Mouse (Mus musculus): ENCODE data around the gene Dnaaf5.

Gene Dnaaf5

GRCm38 (mm10) chr5:139189726-139190125, 39.7 kb downstream of the Dnaaf5 start:
- no peak for DNase-seq (ENCODE audit: extremely low read depth, low read depth, low spot score)

DNA sequence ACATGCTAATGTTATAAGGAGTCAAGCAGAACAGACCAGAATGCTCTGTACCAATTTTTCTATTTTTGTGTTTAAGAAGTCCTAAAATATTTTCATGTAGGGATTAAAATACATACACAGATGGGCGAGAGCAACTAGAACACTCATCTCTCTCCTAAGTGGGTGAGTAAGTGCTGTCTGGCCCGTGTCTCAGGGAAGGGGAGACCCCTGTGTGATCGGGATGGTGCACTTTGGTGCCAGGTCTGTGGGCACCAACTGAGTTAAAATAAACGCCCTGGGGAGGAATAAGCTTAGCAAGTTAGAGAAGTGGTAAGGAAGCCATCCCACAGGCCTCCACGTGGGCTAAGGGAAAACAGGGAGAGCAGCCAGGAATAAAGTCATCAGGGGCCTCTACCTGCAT, 40.9 kb downstream of the Dnaaf5 start:
- no peak for DNase-seq (ENCODE audit: extremely low read depth, low read depth, low spot score)

DNA sequence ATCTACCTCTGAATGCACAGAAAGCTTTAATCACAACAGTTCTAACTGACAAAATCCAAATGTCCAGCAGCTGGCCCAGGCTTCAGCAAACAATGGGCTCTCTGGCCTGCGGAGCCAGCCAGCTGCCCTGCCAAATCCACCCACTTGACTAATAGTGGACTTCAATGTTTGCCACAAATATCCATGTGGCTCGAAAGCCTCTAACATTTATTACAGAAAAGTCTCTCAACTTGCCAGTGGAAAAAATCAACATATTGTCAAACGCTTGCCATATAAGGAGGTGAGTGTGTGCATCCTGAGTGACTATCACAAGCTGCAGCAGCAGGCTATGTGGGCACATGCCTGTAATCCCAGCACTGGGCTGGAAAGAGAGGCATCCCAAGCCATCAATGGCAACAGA, 48.8 kb downstream of the Dnaaf5 start:
- DNase-seq (ENCODE audit: extremely low read depth, low read depth, low spot score): no peak

GRCm38 (mm10) chr5:139199636-139199994, 49.6 kb downstream of the Dnaaf5 start:
- DNase-seq (ENCODE audit: extremely low read depth, low read depth, low spot score): no peak

- peak; percentile 68 for DNase-seq (ENCODE audit: extremely low read depth, low read depth, low spot score)
Measured at GRCm38 (mm10) chr5:139199995-139200769, 50.2 kb downstream of the Dnaaf5 start, which contains the start of gene Sun1. Gene Sun1 (plus strand): TSS chr5:139200637.

GRCm38 (mm10) chr5:139200770-139201569, 50.9 kb downstream of the Dnaaf5 start:
- no peak for DNase-seq (ENCODE audit: extremely low read depth, low read depth, low spot score)

DNA sequence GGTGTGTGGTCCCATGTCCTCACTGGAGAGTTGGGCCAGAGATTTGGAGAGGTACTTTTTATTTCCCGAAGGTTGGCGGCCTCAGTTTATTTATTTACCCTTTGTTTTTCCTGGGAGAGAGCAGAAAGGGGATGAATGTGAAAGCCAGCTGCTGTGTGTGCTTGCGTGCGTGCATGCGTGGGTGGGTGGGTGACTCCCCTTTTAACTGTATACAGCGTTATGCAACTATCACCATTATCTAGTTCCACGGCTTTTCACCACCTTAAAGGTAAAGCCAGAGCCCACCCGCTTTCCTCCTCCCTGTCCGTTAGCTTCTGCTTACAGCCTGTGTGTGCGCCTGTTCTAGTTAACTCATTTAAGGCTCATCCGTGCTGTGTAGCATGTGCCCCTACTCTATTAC, 52.1 kb downstream of the Dnaaf5 start:
- no peak for DNase-seq (ENCODE audit: extremely low read depth, low read depth, low spot score)

- no peak for DNase-seq (ENCODE audit: extremely low read depth, low read depth, low spot score)
Measured at GRCm38 (mm10) chr5:139203312-139203711, 53.3 kb downstream of the Dnaaf5 start.

- no peak for DNase-seq (ENCODE audit: extremely low read depth, low read depth, low spot score)
Measured at GRCm38 (mm10) chr5:139206081-139206480, 56.1 kb downstream of the Dnaaf5 start.

- DNase-seq (ENCODE audit: extremely low read depth, low read depth, low spot score): no peak
Measured at GRCm38 (mm10) chr5:139206525-139206924, 56.5 kb downstream of the Dnaaf5 start.

DNA sequence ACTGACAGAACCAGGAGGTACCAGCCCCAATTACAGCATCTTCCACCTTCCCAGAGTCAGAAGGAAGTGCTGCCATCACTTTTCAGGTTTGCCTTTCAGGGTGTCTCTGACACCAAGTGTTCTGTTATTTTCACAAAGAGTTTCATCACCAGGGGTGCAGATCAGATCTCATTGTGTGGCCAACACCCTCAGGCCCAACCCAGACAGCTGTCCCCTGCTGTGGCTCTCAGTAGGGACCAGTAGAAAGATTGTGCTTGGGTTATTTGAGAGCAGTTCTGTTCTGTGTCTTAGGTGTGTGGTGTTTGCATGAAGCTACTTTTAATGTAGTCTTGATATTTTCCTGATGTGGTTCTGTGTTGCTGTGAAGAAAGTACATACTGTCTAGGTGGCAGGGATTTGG, 58.2 kb downstream of the Dnaaf5 start:
- no peak for DNase-seq (ENCODE audit: extremely low read depth, low read depth, low spot score)

DNA sequence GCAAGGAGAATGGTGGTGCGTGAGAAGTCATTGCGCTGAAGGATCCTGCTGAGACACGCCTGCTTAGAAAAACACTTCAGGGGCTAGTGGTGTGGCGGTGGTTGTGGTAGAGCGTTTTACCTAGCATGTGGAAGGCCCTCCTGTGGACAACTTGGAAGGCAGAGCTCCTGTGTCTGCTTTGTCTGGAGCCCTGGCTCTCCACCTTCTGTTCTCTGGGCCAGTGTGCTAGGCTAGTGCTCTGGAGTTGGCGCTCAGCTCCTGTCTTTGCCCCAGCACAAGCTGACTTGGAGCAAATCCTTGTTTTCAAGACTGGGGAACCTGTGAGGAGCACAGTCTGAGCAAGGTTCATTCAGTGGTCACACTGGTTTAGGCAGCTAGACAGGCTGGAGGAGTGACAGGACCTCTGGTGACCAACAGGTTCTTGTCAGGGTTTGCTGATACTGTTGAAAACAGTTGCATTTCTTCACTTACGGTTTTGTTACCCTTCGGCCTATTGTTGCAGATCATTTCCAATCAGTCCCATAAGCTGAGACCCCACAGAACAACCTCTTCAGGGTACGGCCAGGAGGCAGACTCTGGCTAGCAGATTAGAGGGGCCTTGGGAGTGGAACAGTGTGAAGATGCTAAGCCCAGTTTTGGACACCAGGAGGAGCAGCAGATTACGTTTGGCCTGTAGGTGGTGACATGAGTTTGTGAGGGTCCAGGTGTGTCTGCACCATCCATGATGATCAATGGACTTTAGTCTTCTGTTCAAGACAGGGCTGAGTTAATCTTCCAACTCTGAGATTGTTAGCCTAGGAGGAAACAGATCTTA, 59.1 kb downstream of the Dnaaf5 start:
- DNase-seq (ENCODE audit: extremely low read depth, low read depth, low spot score): peak; percentile 79

- DNase-seq (ENCODE audit: extremely low read depth, low read depth, low spot score): no peak
Measured at GRCm38 (mm10) chr5:139209685-139210026, 59.6 kb downstream of the Dnaaf5 start.

DNA sequence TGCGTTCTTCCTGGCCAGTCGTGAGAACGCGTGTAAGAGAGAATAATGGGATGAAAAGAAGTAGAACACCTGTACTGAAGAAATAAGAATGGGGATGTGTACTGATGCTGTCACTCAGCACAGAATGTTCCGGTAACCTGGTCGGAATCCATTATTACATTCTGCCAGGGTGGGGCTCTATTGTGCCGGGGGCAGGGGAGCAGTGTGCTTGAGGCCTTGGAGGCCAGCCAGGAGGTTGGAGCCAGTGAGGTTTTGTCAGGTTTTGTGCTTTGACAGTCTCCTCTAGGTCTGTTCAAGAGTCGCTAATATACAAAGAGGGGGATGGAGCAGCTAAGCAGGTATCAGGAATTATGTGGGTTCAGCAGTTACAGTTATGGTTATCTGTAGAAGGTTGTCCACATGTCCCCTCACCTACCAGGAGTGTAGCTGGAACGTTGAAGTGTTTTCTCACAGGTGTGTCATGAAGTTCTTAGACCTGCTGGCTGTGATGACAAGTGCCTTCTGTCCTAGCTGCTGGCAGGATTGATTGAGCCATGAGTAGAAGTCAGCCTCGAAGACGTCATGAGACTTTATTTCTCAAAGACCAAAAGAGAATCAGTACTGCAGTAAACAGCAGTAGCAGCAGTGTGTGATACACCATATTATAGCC, 61.8 kb downstream of the Dnaaf5 start:
- DNase-seq (ENCODE audit: extremely low read depth, low read depth, low spot score): no peak

- no peak for DNase-seq (ENCODE audit: extremely low read depth, low read depth, low spot score)
Measured at GRCm38 (mm10) chr5:139214298-139214697, 64.3 kb downstream of the Dnaaf5 start.

DNA sequence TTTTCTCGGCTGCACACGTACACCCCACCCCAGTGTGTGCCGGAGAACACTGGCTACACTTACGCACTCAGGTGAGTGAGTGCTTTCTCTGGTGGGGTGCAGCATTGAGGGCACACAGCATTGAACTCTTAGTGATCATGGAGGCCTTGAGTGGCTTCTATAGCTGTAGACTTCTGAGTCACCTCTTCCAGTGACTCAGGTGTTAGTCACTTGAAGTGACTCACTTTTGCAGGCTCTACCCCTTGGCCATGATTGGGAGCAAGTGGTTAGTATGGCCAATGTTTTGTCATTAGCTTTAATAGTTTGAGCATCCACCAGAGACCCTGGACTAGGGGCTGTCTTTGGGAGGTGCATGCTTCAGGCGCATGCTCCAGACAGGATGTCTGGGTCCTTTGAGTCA, 65.2 kb downstream of the Dnaaf5 start:
- no peak for DNase-seq (ENCODE audit: extremely low read depth, low read depth, low spot score)

- DNase-seq (ENCODE audit: extremely low read depth, low read depth, low spot score): no peak
Measured at GRCm38 (mm10) chr5:139216121-139216520, 66.1 kb downstream of the Dnaaf5 start.

DNA sequence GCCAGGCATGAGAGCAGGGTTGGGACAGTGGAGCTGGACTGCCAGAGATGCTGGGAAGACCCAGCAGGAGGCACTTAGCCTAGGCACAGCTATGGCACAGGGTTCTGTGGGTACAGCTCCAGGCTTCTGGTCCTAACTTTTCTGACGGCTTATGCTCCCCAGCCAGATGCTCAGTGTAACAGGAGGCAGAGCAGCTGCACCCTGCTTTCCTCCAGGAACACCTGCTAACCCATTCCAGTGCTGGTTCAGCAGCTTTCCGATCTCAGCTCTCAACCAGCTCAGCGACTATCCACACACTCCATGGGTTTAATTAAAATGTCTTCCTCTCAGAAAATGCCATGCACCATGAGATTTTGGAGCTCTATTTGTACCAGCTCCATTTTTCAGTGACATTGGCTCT, 66.8 kb downstream of the Dnaaf5 start:
- DNase-seq (ENCODE audit: extremely low read depth, low read depth, low spot score): no peak

DNA sequence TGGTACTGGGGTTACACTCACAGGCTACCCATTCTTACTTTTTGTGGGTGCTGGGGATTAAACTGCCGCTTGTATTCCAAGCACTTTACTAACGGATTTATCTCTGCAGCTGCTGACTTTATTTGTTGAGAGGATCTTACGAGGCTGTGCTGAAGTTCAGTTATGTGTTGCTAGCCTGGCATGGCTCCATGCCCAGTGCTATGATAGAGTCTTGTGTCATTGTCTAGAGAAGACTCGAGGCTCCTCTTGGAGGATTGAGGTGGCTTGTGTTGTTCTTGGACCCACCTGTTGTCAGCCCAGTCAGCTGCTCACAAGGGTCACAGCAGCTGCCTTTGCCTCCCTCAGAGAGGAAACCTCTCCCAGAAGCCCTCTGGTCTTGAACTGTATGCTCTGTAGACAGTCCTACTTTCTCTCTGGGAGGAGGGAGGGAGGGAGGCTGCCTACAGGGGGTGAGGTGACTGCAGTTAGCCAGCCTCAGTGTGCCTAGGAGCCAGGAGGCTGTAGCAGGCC, 70.0 kb downstream of the Dnaaf5 start:
- no peak for DNase-seq (ENCODE audit: extremely low read depth, low read depth, low spot score)

DNA sequence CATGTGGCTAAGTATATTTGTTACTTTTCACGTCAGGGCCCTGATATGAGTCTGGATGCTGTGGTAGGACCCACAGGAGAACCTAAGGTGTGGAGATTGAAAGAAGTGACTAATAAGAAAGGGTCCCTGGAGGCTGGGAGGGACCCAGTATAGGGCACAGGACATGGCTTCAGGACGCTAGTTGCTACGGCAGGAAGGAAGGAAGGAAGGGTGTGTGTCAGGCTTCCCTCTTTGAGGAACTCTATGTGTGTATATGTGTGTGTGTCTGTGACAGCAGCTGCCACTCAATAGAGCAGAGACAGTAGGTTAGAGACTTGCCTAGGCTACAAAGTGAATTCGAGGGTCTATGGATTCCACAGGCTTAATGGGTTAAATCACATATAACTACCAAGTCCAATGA, 70.6 kb downstream of the Dnaaf5 start:
- no peak for DNase-seq (ENCODE audit: extremely low read depth, low read depth, low spot score)

GRCm38 (mm10) chr5:139223331-139223730, 73.3 kb downstream of the Dnaaf5 start:
- DNase-seq (ENCODE audit: extremely low read depth, low read depth, low spot score): peak; percentile 92

Data from fat pad, adult 2 months (tissue).